Mouse (Mus musculus): ENCODE results near the gene Olfr168.
"Not testable (repeated sequence)": the region's sequence is repeated elsewhere in the genome, so short reads cannot be mapped to it uniquely, and the experiment has no call there.

The Olfr168 gene

GRCm38 (mm10) chr16:19535455-19535854 lies at the start of gene Olfr168:
Gene Olfr168 (minus strand): TSS chr16:19535555.
- DNase-seq, result no peak

GRCm38 (mm10) chr16:19571709-19572108 lies 36.4 kb upstream of the Olfr168 start, which contains the start of gene Olfr169:
Gene Olfr169 (minus strand): TSS chr16:19571809.
- not testable (repeated sequence) for DNase-seq

DNA sequence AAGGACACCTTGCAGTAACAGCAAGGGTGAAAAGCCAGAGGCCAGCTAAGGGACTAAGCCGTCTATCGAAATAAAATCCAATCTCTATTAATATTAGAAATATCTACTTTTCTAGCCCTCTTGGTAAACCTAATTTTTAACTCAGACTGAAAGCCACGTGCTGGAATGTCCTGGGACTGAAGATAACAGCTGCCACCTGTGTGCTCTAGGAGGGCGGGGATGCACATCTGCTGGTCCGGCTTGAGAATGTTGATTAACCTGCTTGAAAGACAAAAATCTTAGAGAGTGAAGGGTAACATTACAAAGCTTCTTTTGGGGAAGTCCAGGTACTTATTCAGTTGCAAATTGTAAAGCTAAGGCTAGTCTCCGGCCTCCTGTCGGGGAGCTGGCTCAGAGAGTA lies 18.1 kb upstream of the Olfr168 start:
- DNase-seq, result not testable (repeated sequence)

- DNase-seq, result not testable (repeated sequence)
Observed at GRCm38 (mm10) chr16:19552246-19552645, 16.9 kb upstream of the Olfr168 start.

DNA sequence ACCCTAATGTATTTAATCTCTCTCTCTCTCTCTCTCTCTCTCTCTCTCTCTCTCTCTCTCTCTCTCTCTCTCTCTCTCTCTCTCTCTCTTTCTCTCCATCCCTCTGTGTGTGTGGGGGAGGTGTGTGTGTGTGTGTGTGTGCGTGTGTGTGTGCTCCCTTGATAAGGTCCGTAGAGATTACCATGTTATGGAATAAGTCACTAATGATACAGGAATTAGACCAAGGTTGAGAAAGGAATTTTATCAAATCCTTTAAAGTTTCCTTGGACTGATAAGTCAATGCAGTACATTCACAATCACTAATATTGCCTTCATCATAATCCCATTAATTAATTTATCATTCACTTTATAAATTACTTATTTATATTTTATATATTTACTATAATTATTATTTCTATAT lies 13.2 kb downstream of the Olfr168 start, which contains the start of gene Olfr167:
Olfr167 (minus strand) TSS at position 101 of the 400 bp plus-strand sequence.
- DNase-seq, result no peak

- DNase-seq, result no peak
Observed at GRCm38 (mm10) chr16:19483394-19483793, 52.0 kb downstream of the Olfr168 start, which contains the start of gene Olfr166. Gene Olfr166 (plus strand): TSS chr16:19483694.
